Mouse (Mus musculus): ENCODE data around the gene Olfr702. TPM values are rescaled to one million over a fixed set of nuclear protein-coding genes. Genes with fewer than 3 reads are reported as not detected.

Gene Olfr702
- not detected for polyA plus RNA-seq (2017; shearing (Covaris generic))

DNA sequence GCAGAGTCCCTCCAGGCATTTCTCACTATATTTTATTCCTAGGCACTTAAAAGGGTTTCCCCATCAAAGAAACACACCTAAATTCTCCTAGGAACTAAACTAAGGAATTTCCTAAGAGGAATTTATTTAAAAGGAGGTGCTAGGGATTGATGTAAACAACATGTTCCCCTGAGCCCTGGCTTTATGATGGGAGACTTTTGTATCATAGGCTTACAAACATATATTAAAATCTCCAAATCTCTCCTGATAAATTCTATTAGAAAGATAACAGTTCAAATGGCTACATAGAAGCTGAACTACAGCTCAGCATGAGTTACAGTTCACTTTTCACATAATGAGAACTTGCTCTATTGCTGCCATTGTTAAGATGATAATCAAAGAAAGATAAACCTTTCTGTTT is at the start of gene Olfr702:
Olfr702 (minus strand) TSS at position 101 of the 400 bp plus-strand sequence.

DNA sequence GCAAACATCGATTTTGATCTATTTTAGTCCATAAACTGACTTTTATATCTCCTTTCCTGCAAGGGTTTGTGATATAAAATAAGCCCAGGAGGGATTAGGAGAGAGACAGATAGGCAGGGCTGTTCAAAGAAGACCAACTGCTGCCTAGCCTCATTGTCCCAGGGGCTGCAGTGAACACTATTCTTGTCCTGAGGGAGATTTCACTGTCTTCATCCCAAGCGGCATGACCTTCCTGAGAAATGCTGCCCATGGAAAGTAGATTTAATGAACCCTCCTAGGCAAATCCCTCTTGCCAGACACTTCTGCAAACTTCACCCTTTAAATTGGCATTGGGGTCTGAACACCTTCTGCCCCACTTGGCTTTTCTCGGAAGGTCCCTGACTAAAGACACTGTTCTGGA is 43.1 kb upstream of the Olfr702 start, which contains the start of gene Olfr705:
Olfr705 (minus strand) TSS at position 101 of the 400 bp plus-strand sequence.

DNA sequence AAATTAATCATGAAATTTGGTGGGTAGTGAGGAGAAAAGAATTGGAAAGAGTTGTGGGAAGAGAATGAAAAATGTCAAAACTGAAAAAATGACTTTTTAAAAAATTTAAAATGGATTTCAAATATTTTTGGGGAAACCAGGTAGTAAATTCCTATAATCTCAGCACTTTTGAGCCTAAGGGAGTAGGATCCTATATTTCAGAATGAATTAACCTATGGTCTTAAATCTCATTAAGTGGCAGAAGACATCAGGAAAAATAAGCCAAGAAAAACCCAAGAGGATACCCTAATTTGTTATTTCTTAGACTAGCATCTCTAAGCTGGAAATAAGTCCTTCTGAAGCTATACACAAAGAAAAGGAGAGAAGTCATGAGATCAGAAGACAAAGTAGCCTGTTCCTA is 29.2 kb upstream of the Olfr702 start, which contains the start of gene Olfr704:
Olfr704 (plus strand) TSS at position 301 of the 400 bp plus-strand sequence.

GRCm38 (mm10) chr7:106843060-106843459 is 9.4 kb upstream of the Olfr702 start, which contains the start of gene Olfr703:
Gene Olfr703, plus strand, starts transcription at chr7:106843360.

GRCm38 (mm10) chr7:106813829-106814228 is 19.9 kb downstream of the Olfr702 start, which contains the start of gene Olfr701:
Gene Olfr701, plus strand, starts transcription at chr7:106814129.

DNA sequence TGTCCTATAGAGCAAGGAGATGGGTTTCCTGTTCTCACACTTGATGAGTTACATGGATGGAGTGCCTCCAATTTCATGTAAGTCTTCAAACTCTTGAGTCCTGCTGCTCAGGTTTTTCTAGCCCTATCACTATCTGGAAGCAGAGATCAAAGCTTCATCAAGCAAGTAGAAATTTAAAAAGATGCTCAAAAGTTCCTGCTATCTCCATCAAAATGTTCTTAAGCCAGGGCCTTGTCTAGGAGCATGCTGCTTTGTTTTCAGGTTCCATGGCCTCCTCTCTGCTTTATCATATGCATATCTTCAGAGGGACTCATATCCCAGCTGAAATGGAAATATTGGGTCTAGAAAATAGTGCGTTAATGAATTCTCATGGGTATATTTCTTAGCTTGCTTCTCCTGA is 25.0 kb downstream of the Olfr702 start, which contains the start of gene Olfr700:
Olfr700 (minus strand) TSS at position 101 of the 400 bp plus-strand sequence.

DNA sequence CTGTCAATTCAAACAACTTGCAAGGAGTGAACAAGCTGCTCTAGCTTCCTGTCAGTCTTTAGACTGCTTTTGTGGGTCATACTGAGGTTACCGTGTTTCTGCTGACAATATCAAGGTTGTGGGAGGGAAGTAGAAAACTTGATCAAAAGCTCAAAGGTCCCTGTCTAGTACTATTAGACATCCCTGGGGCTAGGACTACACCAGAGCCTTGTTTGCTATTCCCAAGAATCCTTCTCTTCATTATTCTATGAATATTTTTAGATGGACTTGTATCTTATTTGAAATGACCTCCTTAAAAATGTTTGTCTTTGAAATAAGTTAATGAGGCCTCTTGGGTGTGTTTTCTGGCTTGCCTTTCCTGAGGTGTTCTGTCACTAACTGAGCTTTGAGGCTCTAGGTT is 40.6 kb downstream of the Olfr702 start, which contains the start of gene Olfr699:
Olfr699 (minus strand) TSS at position 101 of the 400 bp plus-strand sequence.

Other genes with a start within 250 kb of the Olfr702 start
- gene Olfr693, start 153.3 kb downstream of the Olfr702 start, polyA plus RNA-seq (2017; shearing (Covaris generic)), result not detected
- gene Olfr694, start 142.1 kb downstream of the Olfr702 start, polyA plus RNA-seq (2017; shearing (Covaris generic)), result not detected
- gene Olfr695, start 117.5 kb downstream of the Olfr702 start, polyA plus RNA-seq (2017; shearing (Covaris generic)), result not detected
- gene Olfr697, start 91.5 kb downstream of the Olfr702 start, polyA plus RNA-seq (2017; shearing (Covaris generic)), result not detected
- not detected for gene Olfr698, start 78.5 kb downstream of the Olfr702 start, polyA plus RNA-seq (2017; shearing (Covaris generic))
- not detected for gene Olfr699, start 40.7 kb downstream of the Olfr702 start, polyA plus RNA-seq (2017; shearing (Covaris generic))
- not detected for gene Olfr700, start 25.1 kb downstream of the Olfr702 start, polyA plus RNA-seq (2017; shearing (Covaris generic))
- not detected for gene Olfr701, start 19.8 kb downstream of the Olfr702 start, polyA plus RNA-seq (2017; shearing (Covaris generic))
- gene Olfr703, start 9.5 kb upstream of the Olfr702 start, polyA plus RNA-seq (2017; shearing (Covaris generic)), result not detected
- gene Olfr704, start 29.3 kb upstream of the Olfr702 start, polyA plus RNA-seq (2017; shearing (Covaris generic)), result not detected
- gene Olfr705, start 43.0 kb upstream of the Olfr702 start, polyA plus RNA-seq (2017; shearing (Covaris generic)), result not detected
- not detected for gene Olfr706, start 54.3 kb upstream of the Olfr702 start, polyA plus RNA-seq (2017; shearing (Covaris generic))
- not detected for gene Olfr707, start 67.3 kb upstream of the Olfr702 start, polyA plus RNA-seq (2017; shearing (Covaris generic))
- not detected for gene Olfr1532-ps1, start 74.1 kb upstream of the Olfr702 start, polyA plus RNA-seq (2017; shearing (Covaris generic))
- not detected for gene Olfr709-ps1, start 98.3 kb upstream of the Olfr702 start, polyA plus RNA-seq (2017; shearing (Covaris generic))
- gene Olfr710, start 114.4 kb upstream of the Olfr702 start, polyA plus RNA-seq (2017; shearing (Covaris generic)), result not detected
- not detected for gene Olfr6, start 130.0 kb upstream of the Olfr702 start, polyA plus RNA-seq (2017; shearing (Covaris generic))
- not detected for gene Olfr711, start 141.6 kb upstream of the Olfr702 start, polyA plus RNA-seq (2017; shearing (Covaris generic))
- gene Olfr2, start 172.2 kb upstream of the Olfr702 start, polyA plus RNA-seq (2017; shearing (Covaris generic)), result not detected
- gene Olfr713, start 197.3 kb upstream of the Olfr702 start, polyA plus RNA-seq (2017; shearing (Covaris generic)), result not detected
- gene Olfr714, start 237.1 kb upstream of the Olfr702 start, polyA plus RNA-seq (2017; shearing (Covaris generic)), result not detected

Data from naive thymus-derived CD4-positive, alpha-beta T cell, adult 5 months (primary cell).